Mouse (Mus musculus) macrophage (primary cell): ENCODE results near the gene Llgl1. TPM values are rescaled to one million over a fixed set of nuclear protein-coding genes. Genes with fewer than 3 reads are reported as not detected.
A peak's percentile ranks its signal among the peaks of the same experiment; 100 is the strongest.

Experiments used
- H3K27ac ChIP-seq: fragments of 350-480 bp; formaldehyde crosslinking; 2 replicates; pipeline ENCODE4 v1.9.0; 2021
- H3K36me3 ChIP-seq: fragments of 350-480 bp; formaldehyde crosslinking; 2 replicates; pipeline ENCODE4 v1.9.0; 2021; ENCODE audit errors: inconsistent target
- H3K4me3 ChIP-seq: fragments of 350-480 bp; formaldehyde crosslinking; 2 replicates; pipeline ENCODE4 v1.9.0; 2021; ENCODE audit errors: inconsistent target
- H3K79me2 ChIP-seq: fragments of 350-480 bp; formaldehyde crosslinking; 2 replicates; pipeline ENCODE4 v1.9.0; 2021; ENCODE audit errors: inconsistent target
- WGBS: methylation state at CpG from one replicate; pipeline ENCODE4 v1.1.7; 2026; ENCODE audit warnings: inconsistent platforms; ENCODE audit not compliant: missing documents; 5-methylcytosine and 5-hydroxymethylcytosine counted together
- polyA plus RNA-seq: library from polyadenylated mRNA; stranded (reverse); fragments of 250-400 nt; gene quantifications from 3 replicates; pipeline ENCODE4 v1.2.4, GENCODE M21; 2018; ENCODE audit warnings: inconsistent platforms

Gene Llgl1
- polyA plus RNA-seq, 1 experiment from 2014 or later: 4.8 TPM

- Histone ChIP-seq H3K79me2 (no peaks in the 10 kb centered on the region; the same call in 1 of the 2 replicates), H3K4me3 (no peak overlapping the region), H3K27ac (no peak overlapping the region), H3K36me3 (peaks cover 32% of the 10 kb centered on the region; the same call in 1 of the 2 replicates)
- 87% methylated on average over 5 of the region's 5 CpGs for WGBS
Observed at GRCm38 (mm10) chr11:60735191-60735590, 35.7 kb downstream of the Llgl1 start.

- Histone ChIP-seq H3K4me3 (no peak overlapping the region), H3K27ac (no peak overlapping the region), H3K79me2 (no peaks in the 10 kb centered on the region), H3K36me3 (peaks cover 38% of the 10 kb centered on the region; the same call in 1 of the 2 replicates)
- WGBS: 88% methylated on average over 3 of the region's 3 CpGs
Observed at GRCm38 (mm10) chr11:60736491-60736890, 37.0 kb downstream of the Llgl1 start.

- Histone ChIP-seq H3K79me2 (no peaks in the 10 kb centered on the region), H3K27ac (no peak overlapping the region), H3K4me3 (no peak overlapping the region), H3K36me3 (peaks cover 40% of the 10 kb centered on the region)
Observed at GRCm38 (mm10) chr11:60737450-60737849, 37.9 kb downstream of the Llgl1 start.

GRCm38 (mm10) chr11:60740321-60740720, 40.8 kb downstream of the Llgl1 start:
- Histone ChIP-seq H3K79me2 (no peaks in the 10 kb centered on the region), H3K36me3 (peaks cover 62% of the 10 kb centered on the region), H3K4me3 (no peak overlapping the region), H3K27ac (no peak overlapping the region)
- WGBS: 100% methylated on average over 3 of the region's 3 CpGs

GRCm38 (mm10) chr11:60755570-60755969, 56.0 kb downstream of the Llgl1 start:
- H3K27ac ChIP-seq: no peak overlapping the region
- WGBS: 93% methylated on average over 7 of the region's 7 CpGs
- H3K4me3 ChIP-seq: no peak overlapping the region
- H3K79me2 ChIP-seq: no peaks in the 10 kb centered on the region
- H3K36me3 ChIP-seq: peaks cover 76% of the 10 kb centered on the region

- Histone ChIP-seq H3K36me3 (peaks cover 21% of the 10 kb centered on the region; the same call in 1 of the 2 replicates), H3K79me2 (peaks cover 36% of the 10 kb centered on the region), H3K4me3 (no peak overlapping the region), H3K27ac (peak overlapping the region; percentile 57)
- WGBS: 47% methylated on average over 3 of the region's 3 CpGs
Observed at GRCm38 (mm10) chr11:60761681-60762080, 62.2 kb downstream of the Llgl1 start.

Other genes starting within 250 kb of the Llgl1 start
- gene Drg2, start 245.1 kb upstream of the Llgl1 start, polyA plus RNA-seq: 26.2 to 51.6 TPM (median 29.1 TPM) in 3 replicates
- not detected in 3 replicates for gene Myo15, start 230.4 kb upstream of the Llgl1 start, polyA plus RNA-seq
- 27.1 to 35.4 TPM (median 28.4 TPM) in 3 replicates for gene Alkbh5, start 163.3 kb upstream of the Llgl1 start, polyA plus RNA-seq
- 123 to 157 TPM (median 153 TPM) in 3 replicates for gene Flii, start 27.5 kb downstream of the Llgl1 start, polyA plus RNA-seq
- 5.2 to 12.7 TPM (median 9.1 TPM) in 3 replicates for gene Mief2, start 28.7 kb downstream of the Llgl1 start, polyA plus RNA-seq
- gene Top3a, start 77.6 kb downstream of the Llgl1 start, polyA plus RNA-seq: 8.7 to 12.0 TPM (median 11.4 TPM) in 3 replicates
- 33.1 to 38.1 TPM (median 34.4 TPM) in 3 replicates for gene Smcr8, start 77.8 kb downstream of the Llgl1 start, polyA plus RNA-seq
- 1.6 to 3.9 TPM (median 2.6 TPM) in 3 replicates for gene Shmt1, start 112.0 kb downstream of the Llgl1 start, polyA plus RNA-seq
- 13.5 to 24.5 TPM (median 13.5 TPM) in 3 replicates for gene Dhrs7b, start 130.9 kb downstream of the Llgl1 start, polyA plus RNA-seq
- gene Tmem11, start 179.5 kb downstream of the Llgl1 start, polyA plus RNA-seq: 18.3 to 26.9 TPM (median 20.6 TPM) in 3 replicates
- gene Natd1, start 215.0 kb downstream of the Llgl1 start, polyA plus RNA-seq: 10.5 to 34.7 TPM (median 31.3 TPM) in 3 replicates
- gene Map2k3, start 232.3 kb downstream of the Llgl1 start, polyA plus RNA-seq: 27.6 to 67.9 TPM (median 38.6 TPM) in 3 replicates